Mouse (Mus musculus): ENCODE measurements at regions not wholly inside any gene's neighbourhood (a gene's known extent, or its start where the extent isn't known, plus 50 kb on each side); places are given as distances from the start of the nearest gene placed in this dataset.

GRCm38 (mm10) chr2:131436149-131436548 is 55.1 kb upstream of the Smox start:
- TF ChIP-seq EP300 (optimal IDR thresholded peaks at IDR 0.05), result no peak
- no peak for TF ChIP-seq CTCF (IDR thresholded peaks at IDR 0.05; ENCODE audit: low read depth)
- 0 out of 2 replicates have a peak, but pooled peaks have one; percentile 38 for ATAC-seq (ENCODE audit: low FRiP score, low TSS enrichment)
- DNase-seq (ENCODE audit: low spot score), result no peak
- Histone ChIP-seq H3K27ac (replicated peaks) (no peak overlapping the region), H3K4me3 (ENCODE audit: low read depth, low read length) (no peak overlapping the region), H3K9me3 (ENCODE audit: control insufficient read depth, low read length) (no peaks in the 10 kb centered on the region), H3K9ac (ENCODE audit: low read length) (no peak overlapping the region), H3K4me1 (replicated peaks; ENCODE audit: control insufficient read depth, insufficient read depth) (no peaks in the 10 kb centered on the region), H3K36me3 (ENCODE audit: control insufficient read depth, insufficient read depth, low read length) (no peaks in the 10 kb centered on the region), H3K4me2 (replicated peaks; ENCODE audit: low read depth) (no peak overlapping the region), H3K27me3 (ENCODE audit: control insufficient read depth, insufficient read depth, low read length) (no peaks in the 10 kb centered on the region)
- 46% methylated on average over 9 of the region's 9 CpGs for WGBS

GRCm38 (mm10) chr2:131430474-131430873 is 60.8 kb upstream of the Smox start:
- Histone ChIP-seq H3K4me1 (replicated peaks; ENCODE audit: control insufficient read depth, insufficient read depth) (no peaks in the 10 kb centered on the region), H3K36me3 (ENCODE audit: control insufficient read depth, insufficient read depth, low read length) (no peaks in the 10 kb centered on the region), H3K9ac (ENCODE audit: low read length) (no peak overlapping the region), H3K27me3 (ENCODE audit: control insufficient read depth, insufficient read depth, low read length) (no peaks in the 10 kb centered on the region), H3K9me3 (ENCODE audit: control insufficient read depth, low read length) (no peaks in the 10 kb centered on the region), H3K27ac (replicated peaks) (no peak overlapping the region), H3K4me2 (replicated peaks; ENCODE audit: low read depth) (no peak overlapping the region), H3K4me3 (ENCODE audit: low read depth, low read length) (no peak overlapping the region)
- DNase-seq (ENCODE audit: low spot score) (no peak), ATAC-seq (ENCODE audit: low FRiP score, low TSS enrichment) (no peak)
- no peak for TF ChIP-seq CTCF (IDR thresholded peaks at IDR 0.05; ENCODE audit: low read depth)
- no peak for TF ChIP-seq EP300 (optimal IDR thresholded peaks at IDR 0.05)
- WGBS, result 87% methylated on average over 4 of the region's 4 CpGs

- WGBS, result 59% methylated on average over 4 of the region's 4 CpGs
- no peaks in the 10 kb centered on the region for H3K36me3 ChIP-seq (ENCODE audit: control insufficient read depth, insufficient read depth, low read length)
- DNase-seq (ENCODE audit: low spot score), result no peak
Measured at GRCm38 (mm10) chr2:131428089-131428488, 63.2 kb upstream of the Smox start.

GRCm38 (mm10) chr2:131426941-131427340 is 64.4 kb upstream of the Smox start:
- Histone ChIP-seq H3K36me3 (ENCODE audit: control insufficient read depth, insufficient read depth, low read length) (no peaks in the 10 kb centered on the region), H3K4me3 (ENCODE audit: low read depth, low read length) (no peak overlapping the region), H3K4me1 (replicated peaks; ENCODE audit: control insufficient read depth, insufficient read depth) (no peaks in the 10 kb centered on the region), H3K27me3 (ENCODE audit: control insufficient read depth, insufficient read depth, low read length) (no peaks in the 10 kb centered on the region), H3K4me2 (replicated peaks; ENCODE audit: low read depth) (no peak overlapping the region), H3K27ac (replicated peaks) (0 out of 2 replicates have a peak overlapping the region, but pooled peaks have one; percentile 14), H3K9me3 (ENCODE audit: control insufficient read depth, low read length) (no peaks in the 10 kb centered on the region), H3K9ac (ENCODE audit: low read length) (no peak overlapping the region)
- DNase-seq (ENCODE audit: low spot score), result no peak
- TF ChIP-seq EP300 (optimal IDR thresholded peaks at IDR 0.05) (no peak), CTCF (IDR thresholded peaks at IDR 0.05; ENCODE audit: low read depth) (no peak)
- ATAC-seq (ENCODE audit: low FRiP score, low TSS enrichment), result no peak

More at GRCm38 (mm10) chr2:131428089-131428488, 63.2 kb upstream of the Smox start:
- Histone ChIP-seq H3K27ac (replicated peaks) (no peak overlapping the region), H3K4me3 (ENCODE audit: low read depth, low read length) (no peak overlapping the region), H3K4me1 (replicated peaks; ENCODE audit: control insufficient read depth, insufficient read depth) (no peaks in the 10 kb centered on the region), H3K9me3 (ENCODE audit: control insufficient read depth, low read length) (no peaks in the 10 kb centered on the region), H3K4me2 (replicated peaks; ENCODE audit: low read depth) (no peak overlapping the region), H3K9ac (ENCODE audit: low read length) (no peak overlapping the region), H3K27me3 (ENCODE audit: control insufficient read depth, insufficient read depth, low read length) (no peaks in the 10 kb centered on the region)
- TF ChIP-seq CTCF (IDR thresholded peaks at IDR 0.05; ENCODE audit: low read depth), result no peak
- ATAC-seq (ENCODE audit: low FRiP score, low TSS enrichment), result no peak

GRCm38 (mm10) chr2:131423616-131424320 is 67.5 kb upstream of the Smox start:
- Histone ChIP-seq H3K4me3 (ENCODE audit: low read depth, low read length) (no peak overlapping the region), H3K9ac (ENCODE audit: low read length) (no peak overlapping the region), H3K9me3 (ENCODE audit: control insufficient read depth, low read length) (no peaks in the 10 kb centered on the region), H3K4me2 (replicated peaks; ENCODE audit: low read depth) (no peak overlapping the region), H3K4me1 (replicated peaks; ENCODE audit: control insufficient read depth, insufficient read depth) (no peaks in the 10 kb centered on the region), H3K27me3 (ENCODE audit: control insufficient read depth, insufficient read depth, low read length) (no peaks in the 10 kb centered on the region), H3K27ac (replicated peaks) (no peak overlapping the region), H3K36me3 (ENCODE audit: control insufficient read depth, insufficient read depth, low read length) (no peaks in the 10 kb centered on the region)
- TF ChIP-seq EP300 (optimal IDR thresholded peaks at IDR 0.05) (no peak), CTCF (IDR thresholded peaks at IDR 0.05; ENCODE audit: low read depth) (no peak)
- WGBS, result 74% methylated on average over 11 of the region's 11 CpGs
- ATAC-seq (ENCODE audit: low FRiP score, low TSS enrichment) (no peak), DNase-seq (ENCODE audit: low spot score) (no peak)

- Histone ChIP-seq H3K4me1 (replicated peaks; ENCODE audit: control insufficient read depth, insufficient read depth) (no peaks in the 10 kb centered on the region), H3K9ac (ENCODE audit: low read length) (peak overlapping the region; percentile 45; the same call in 1 of the 2 replicates), H3K27me3 (ENCODE audit: control insufficient read depth, insufficient read depth, low read length) (no peaks in the 10 kb centered on the region), H3K4me2 (replicated peaks; ENCODE audit: low read depth) (peak overlapping the region; percentile 70), H3K9me3 (ENCODE audit: control insufficient read depth, low read length) (no peaks in the 10 kb centered on the region), H3K36me3 (ENCODE audit: control insufficient read depth, insufficient read depth, low read length) (no peaks in the 10 kb centered on the region), H3K27ac (replicated peaks) (no peak overlapping the region), H3K4me3 (ENCODE audit: low read depth, low read length) (peak overlapping the region; percentile 51)
- TF ChIP-seq EP300 (optimal IDR thresholded peaks at IDR 0.05), result no peak
- TF ChIP-seq CTCF (IDR thresholded peaks at IDR 0.05; ENCODE audit: low read depth), result peak; percentile 81
- DNase-seq (ENCODE audit: low spot score) (peak; percentile 64), ATAC-seq (ENCODE audit: low FRiP score, low TSS enrichment) (peak; percentile 83)
- WGBS, result 1% methylated on average over 13 of the region's 13 CpGs
Measured at GRCm38 (mm10) chr2:131422907-131423445, 68.3 kb upstream of the Smox start.

Data from stomach, postnatal 0 days (tissue).